Mouse (Mus musculus) CH12.LX (cell line): Measurements from ENCODE around the gene Fus. TPM values are rescaled to one million over a fixed set of nuclear protein-coding genes. Genes with fewer than 3 reads are reported as not detected.

Source experiments
- DNase-seq: peaks from one replicate; pipeline ENCODE4 v3.0.0-alpha.2; 2013; ENCODE audit errors: extremely low read depth
- H3K27ac ChIP-seq: 2 replicates; pipeline ENCODE4 v1.5.1; 2012; ENCODE audit warnings: low read depth, mild to moderate bottlenecking, control low read depth, moderate library complexity; ENCODE audit not compliant: insufficient read depth
- H3K27me3 ChIP-seq: replicated peaks from 2 replicates; pipeline ENCODE3; 2012; ENCODE audit warnings: inconsistent platforms
- H3K36me3 ChIP-seq, 2 experiments: replicated peaks in 1 of 2; 2 replicates each; pipeline versions ENCODE3 to v1.6.1; 2012; ENCODE audit warnings: inconsistent platforms in 1 of 2, low read length in 1 of 2, mild to moderate bottlenecking in 1 of 2, mixed read lengths in 1 of 2, moderate library complexity in 1 of 2; ENCODE audit not compliant: control insufficient read depth in 1 of 2, insufficient read depth in 1 of 2
- H3K4me1 ChIP-seq, 2 experiments: 2 replicates each; pipeline ENCODE4 v1.6.1; 2012; ENCODE audit warnings: inconsistent platforms in 1 of 2, moderate library complexity in 1 of 2; ENCODE audit not compliant: insufficient read depth in 2 of 2, control insufficient read depth in 1 of 2
- H3K4me2 ChIP-seq: 2 replicates; pipeline ENCODE4 v1.6.1; 2012; ENCODE audit warnings: low read depth, mild to moderate bottlenecking, control low read depth; ENCODE audit not compliant: poor library complexity, insufficient read depth, severe bottlenecking
- H3K4me3 ChIP-seq, 3 experiments: fragments of 150-350 bp in 1 of 3; sonication (generic) in 1 of 3; replicated peaks in 1 of 3; 2 replicates each; pipeline versions ENCODE3 to v1.5.1; 2011 to 2012; ENCODE audit warnings: low read depth in 2 of 3, low read length in 2 of 3, mild to moderate bottlenecking in 2 of 3, moderate library complexity in 2 of 3, control low read depth in 1 of 3, improper control_type of control experiment in 1 of 3, inconsistent platforms in 1 of 3, mixed read lengths in 1 of 3; ENCODE audit not compliant: poor library complexity in 1 of 3
- H3K79me2 ChIP-seq: replicated peaks from 2 replicates; pipeline ENCODE4 v1.6.1; 2012; ENCODE audit warnings: mild to moderate bottlenecking, moderate library complexity; ENCODE audit not compliant: control insufficient read depth, poor library complexity, insufficient read depth, severe bottlenecking; ENCODE audit errors: extremely low read depth
- H3K9ac ChIP-seq: 2 replicates; pipeline ENCODE4 v1.6.1; 2012; ENCODE audit warnings: low read depth, mild to moderate bottlenecking, control low read depth, moderate library complexity; ENCODE audit not compliant: insufficient read depth
- H3K9me3 ChIP-seq: replicated peaks from 2 replicates; pipeline ENCODE3; 2012; ENCODE audit warnings: low read length, inconsistent platforms, mixed read lengths
- BHLHE40 ChIP-seq: IDR thresholded peaks from 2 replicates; pipeline ENCODE4 v1.6.1; 2011; ENCODE audit warnings: mild to moderate bottlenecking, low read depth, low read length, improper control_type of control experiment
- CHD1 ChIP-seq: IDR thresholded peaks from 2 replicates; pipeline ENCODE4 v1.6.1; 2012; ENCODE audit warnings: low read depth, low read length, improper control_type of control experiment, inconsistent platforms
- CHD2 ChIP-seq: IDR thresholded peaks from 2 replicates; pipeline ENCODE4 v1.6.1; 2011; ENCODE audit warnings: low read length, improper control_type of control experiment
- CTCF ChIP-seq, 2 experiments: IDR thresholded peaks in 1 of 2; conservative IDR thresholded peaks in 1 of 2; 2 replicates each; pipeline ENCODE4 v1.5.1; 2011 to 2012; ENCODE audit warnings: low read depth in 2 of 2, low read length in 2 of 2, improper control_type of control experiment in 1 of 2, inconsistent platforms in 1 of 2, mild to moderate bottlenecking in 1 of 2, moderate library complexity in 1 of 2
- E2F4 ChIP-seq: IDR thresholded peaks from 2 replicates; pipeline ENCODE4 v1.6.1; 2011; ENCODE audit warnings: low read depth, low read length, improper control_type of control experiment; ENCODE audit not compliant: insufficient replicate concordance
- ELF1 ChIP-seq: IDR thresholded peaks from 2 replicates; pipeline ENCODE4 v1.6.1; 2014; ENCODE audit warnings: low read depth, mild to moderate bottlenecking, inconsistent platforms, low read length, improper control_type of control experiment
- EP300 ChIP-seq: IDR thresholded peaks from 2 replicates; pipeline ENCODE4 v1.6.1; 2011; ENCODE audit warnings: low read length, improper control_type of control experiment
- ETS1 ChIP-seq: conservative IDR thresholded peaks from 2 replicates; pipeline ENCODE4 v1.6.1; 2012; ENCODE audit warnings: low read depth, mild to moderate bottlenecking, inconsistent platforms, low read length, improper control_type of control experiment, moderate library complexity
- GABPA ChIP-seq: IDR thresholded peaks from 2 replicates; pipeline ENCODE4 v1.6.1; 2012; ENCODE audit warnings: low read depth, low read length, improper control_type of control experiment, inconsistent platforms; ENCODE audit not compliant: insufficient replicate concordance
- HCFC1 ChIP-seq: IDR thresholded peaks from 2 replicates; pipeline ENCODE4 v1.6.1; 2012; ENCODE audit warnings: low read depth, mild to moderate bottlenecking, inconsistent platforms, low read length, improper control_type of control experiment
- IRF4 ChIP-seq: IDR thresholded peaks from 2 replicates; pipeline ENCODE4 v1.6.1; 2014; ENCODE audit warnings: low read depth, mild to moderate bottlenecking, inconsistent platforms, low read length, improper control_type of control experiment
- JUN ChIP-seq: IDR thresholded peaks from 2 replicates; pipeline ENCODE4 v1.6.1; 2011; ENCODE audit warnings: low read depth, mild to moderate bottlenecking, low read length, improper control_type of control experiment, moderate library complexity; ENCODE audit not compliant: insufficient read depth
- JUND ChIP-seq: conservative IDR thresholded peaks from 2 replicates; pipeline ENCODE4 v1.6.1; 2011; ENCODE audit warnings: low read depth, low read length, improper control_type of control experiment
- KAT2A ChIP-seq: IDR thresholded peaks from 2 replicates; pipeline ENCODE4 v1.6.1; 2012; ENCODE audit warnings: low read length, improper control_type of control experiment, inconsistent platforms; ENCODE audit not compliant: insufficient replicate concordance
- MAX ChIP-seq: IDR thresholded peaks from 2 replicates; pipeline ENCODE4 v1.6.1; 2011; ENCODE audit warnings: low read length, improper control_type of control experiment
- MEF2A ChIP-seq: IDR thresholded peaks from 2 replicates; pipeline ENCODE4 v1.6.1; 2014; ENCODE audit warnings: low read depth, mild to moderate bottlenecking, inconsistent platforms, low read length, improper control_type of control experiment, borderline replicate concordance
- MXI1 ChIP-seq: IDR thresholded peaks from 2 replicates; pipeline ENCODE4 v1.6.1; 2011; ENCODE audit warnings: mild to moderate bottlenecking, low read depth, low read length, improper control_type of control experiment
- MYC ChIP-seq: IDR thresholded peaks from 2 replicates; pipeline ENCODE4 v1.6.1; 2011; ENCODE audit warnings: low read depth, mild to moderate bottlenecking, improper control_type of control experiment, low read length
- NELFE ChIP-seq: IDR thresholded peaks from 2 replicates; pipeline ENCODE4 v1.6.1; 2011; ENCODE audit warnings: low read depth, low read length, improper control_type of control experiment
- NRF1 ChIP-seq: IDR thresholded peaks from 2 replicates; pipeline ENCODE4 v1.6.1; 2014; ENCODE audit warnings: low read depth, mild to moderate bottlenecking, inconsistent platforms, low read length, improper control_type of control experiment, moderate library complexity
- PAX5 ChIP-seq: IDR thresholded peaks from 2 replicates; pipeline ENCODE4 v1.6.1; 2012; ENCODE audit warnings: low read length, inconsistent platforms, mixed read lengths
- RAD21 ChIP-seq: IDR thresholded peaks from 2 replicates; pipeline ENCODE4 v1.6.1; 2011; ENCODE audit warnings: low read depth, mild to moderate bottlenecking, low read length, improper control_type of control experiment, moderate library complexity
- RCOR1 ChIP-seq: conservative IDR thresholded peaks from 2 replicates; pipeline ENCODE4 v1.6.1; 2012; ENCODE audit warnings: low read depth, mild to moderate bottlenecking, inconsistent platforms, low read length, improper control_type of control experiment
- SIN3A ChIP-seq: IDR thresholded peaks from 2 replicates; pipeline ENCODE4 v1.6.1; 2012; ENCODE audit warnings: low read length, improper control_type of control experiment, inconsistent platforms
- TBP ChIP-seq: conservative IDR thresholded peaks from 2 replicates; pipeline ENCODE4 v1.6.1; 2011; ENCODE audit warnings: low read depth, low read length, improper control_type of control experiment
- TCF12 ChIP-seq: IDR thresholded peaks from 2 replicates; pipeline ENCODE4 v1.6.1; 2014; ENCODE audit warnings: low read depth, mild to moderate bottlenecking, inconsistent platforms, low read length, improper control_type of control experiment
- UBTF ChIP-seq: IDR thresholded peaks from 2 replicates; pipeline ENCODE4 v1.6.1; 2012; ENCODE audit warnings: low read depth, mild to moderate bottlenecking, inconsistent platforms, low read length, improper control_type of control experiment, moderate library complexity
- USF2 ChIP-seq: conservative IDR thresholded peaks from 2 replicates; pipeline ENCODE4 v1.6.1; 2011; ENCODE audit warnings: low read depth, low read length, improper control_type of control experiment
- dilution Hi-C: fragments of 300-500 bp; cut with MboI; formaldehyde crosslinking; loops from 2 replicates; pipeline ENCODE4 v1.14.3; 2020; ENCODE audit warnings: low sequenced_read_pairs; ENCODE audit not compliant: extremely low pct_unique_long_range_greater_than_20kb, extremely low pct_ligation_motif_present
- in situ Hi-C: fragments of 300-500 bp; cut with MboI; formaldehyde crosslinking; loops from 3 replicates; pipeline ENCODE4 v1.14.3; 2019; ENCODE audit warnings: low sequenced_read_pairs, low pct_ligation_motif_present, low pct_unique_long_range_greater_than_20kb, mixed read lengths
- polyA plus RNA-seq: library from polyadenylated mRNA; unstranded; fragments of >175 nt; gene quantifications from 2 replicates; pipeline ENCODE4 v1.2.1, GENCODE M21; 2012; ENCODE audit warnings: low read depth; ENCODE audit not compliant: insufficient read length
- total RNA-seq, 2 experiments: library from RNA; depleted of rRNA; stranded (reverse); fragments of 300-350 nt in 1 of 2; fragments of >200 nt in 1 of 2; gene quantifications; 2 replicates each; pipeline ENCODE4 v1.2.3; 2012 to 2014

Gene Fus
- total and polyA plus RNA-seq, 3 experiments: 39.2 to 848 (median 57.7) TPM

GRCm38 (mm10) chr7:128004150-128004486, 36.9 kb downstream of the Fus start:
- H3K36me3 ChIP-seq: no peaks in the 10 kb centered on the region
- H3K4me2 ChIP-seq: no peak overlapping the region
- H3K79me2 ChIP-seq: no peaks in the 10 kb centered on the region
- dilution Hi-C loops (no loop called here), in situ Hi-C loops (no loop called here)
- DNase-seq: no peak
- H3K9me3 ChIP-seq: peaks cover 4% of the 10 kb centered on the region
- H3K4me1 ChIP-seq: peaks cover 0 to 5% of the 10 kb centered on the region in 2 experiments; a peak in 2 of 4 replicates
- no peak overlapping the region for H3K9ac ChIP-seq
- no peak overlapping the region for H3K27ac ChIP-seq
- no peaks in the 10 kb centered on the region for H3K27me3 ChIP-seq
- no peak overlapping the region for H3K4me3 ChIP-seq
- TF ChIP-seq ETS1 (no peak), RCOR1 (no peak), JUN (no peak), KAT2A (no peak), NELFE (no peak), UBTF (no peak), JUND (no peak), MEF2A (no peak), BHLHE40 (no peak), MYC (no peak), CTCF (conservative IDR thresholded peaks at IDR 0.05 in 1 of 2, IDR thresholded peaks at IDR 0.05 in 1 of 2; ENCODE audit: low read depth in 2 of 2, low read length in 2 of 2) (no peak), EP300 (no peak), NRF1 (no peak), SIN3A (no peak), CHD1 (no peak), ELF1 (no peak), E2F4 (no peak), TBP (no peak)

GRCm38 (mm10) chr7:128004487-128005362, 37.5 kb downstream of the Fus start:
- no peaks in the 10 kb centered on the region for H3K79me2 ChIP-seq
- dilution Hi-C loops: no loop called here
- no peaks in the 10 kb centered on the region for H3K27me3 ChIP-seq
- no peak overlapping the region for H3K4me3 ChIP-seq
- no peak overlapping the region for H3K9ac ChIP-seq
- peaks cover 0 to 5% of the 10 kb centered on the region in 2 experiments; a peak in 2 of 4 replicates for H3K4me1 ChIP-seq
- no peak overlapping the region for H3K4me2 ChIP-seq
- no peak for DNase-seq
- no peak for TF ChIP-seq ELF1
- TF ChIP-seq USF2: no peak
- no peak for TF ChIP-seq BHLHE40
- no peak for TF ChIP-seq RCOR1
- TF ChIP-seq TCF12: no peak
- no peak for TF ChIP-seq JUND
- TF ChIP-seq NRF1: no peak
- no peak for TF ChIP-seq MXI1
- no peak for TF ChIP-seq GABPA
- no peak for TF ChIP-seq RAD21
- TF ChIP-seq PAX5: no peak
- no peak for TF ChIP-seq JUN
- TF ChIP-seq IRF4: no peak
- TF ChIP-seq MAX: no peak
- TF ChIP-seq EP300: no peak
- no peak for TF ChIP-seq TBP
- no peak for TF ChIP-seq HCFC1
- TF ChIP-seq CHD2: no peak
- H3K9me3 ChIP-seq: peaks cover 4% of the 10 kb centered on the region
- in situ Hi-C loops: no loop called here
- no peaks in the 10 kb centered on the region for H3K36me3 ChIP-seq
- no peak overlapping the region for H3K27ac ChIP-seq
